Mouse (Mus musculus): ENCODE data around the gene Trib2. TPM values are rescaled to one million over a fixed set of nuclear protein-coding genes. Genes with fewer than 3 reads are reported as not detected.

Trib2 gene
- 10 to 100 TPM; 39.1 to 41.1 TPM for total RNA-seq (2021)

DNA sequence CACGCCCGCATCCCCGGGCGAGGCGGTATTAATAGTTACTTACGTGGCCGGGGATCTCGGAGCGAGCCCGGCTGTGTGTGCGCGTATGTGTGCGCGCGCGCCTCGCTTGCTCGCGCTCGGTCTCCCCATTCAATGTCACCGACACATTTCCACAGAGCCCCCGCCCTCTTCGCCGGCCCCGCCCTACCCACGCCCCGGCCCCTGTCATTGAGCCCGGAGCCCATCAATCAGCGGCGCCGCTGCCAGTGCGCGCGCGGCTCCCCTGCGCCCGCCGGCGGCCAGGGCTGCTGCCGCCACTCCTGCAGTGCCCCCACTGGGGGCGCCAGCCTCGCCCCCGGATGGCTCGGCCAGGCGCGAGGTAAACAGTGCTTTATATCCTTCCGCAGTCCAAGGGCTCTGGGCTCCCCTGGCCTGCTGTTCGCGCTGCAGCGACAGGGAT is at the start of gene Trib2:
Trib2 (minus strand) TSS at position 183 of the 439 bp plus-strand sequence.
- peak; percentile 89 for DNase-seq (ENCODE audit: low spot score)
- intact Hi-C loops (cut with DNase I) = loop anchor here (1.0 to 10.0 kb wide), 5 partner anchors 198 to 716 kb away; no protein-coding TSS in a partner anchor

DNA sequence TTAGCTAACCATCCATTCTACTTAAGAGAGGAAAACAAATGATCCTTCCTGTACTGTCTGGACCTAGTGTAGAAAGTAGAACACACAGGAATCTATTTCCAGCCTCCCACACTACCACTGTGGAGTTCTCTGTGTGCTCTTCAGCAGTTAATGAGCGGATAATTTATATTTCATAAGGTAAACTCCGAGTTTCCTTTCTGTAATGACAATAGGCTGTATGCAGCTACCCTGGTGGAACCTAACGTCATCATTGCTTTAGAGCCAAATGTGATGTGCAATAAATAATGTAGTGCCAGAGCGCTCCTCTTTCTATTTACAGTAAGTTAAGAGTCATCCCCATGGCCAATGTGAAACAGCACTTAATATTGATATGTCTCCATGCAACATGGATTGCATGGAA is 41.3 kb upstream of the Trib2 start:
- no peak for DNase-seq (ENCODE audit: low spot score)
- intact Hi-C loops (cut with DNase I) = no loop called here

- no peak for DNase-seq (ENCODE audit: low spot score)
- intact Hi-C loops (cut with DNase I) = no loop called here
Observed at GRCm38 (mm10) chr12:15855891-15856290, 39.2 kb upstream of the Trib2 start.

- intact Hi-C loops (cut with DNase I) = no loop called here
- no peak for DNase-seq (ENCODE audit: low spot score)
Observed at GRCm38 (mm10) chr12:15852781-15853180, 36.1 kb upstream of the Trib2 start.

- DNase-seq (ENCODE audit: low spot score) = no peak
- intact Hi-C loops (cut with DNase I) = no loop called here
Observed at GRCm38 (mm10) chr12:15852031-15852430, 35.3 kb upstream of the Trib2 start.

DNA sequence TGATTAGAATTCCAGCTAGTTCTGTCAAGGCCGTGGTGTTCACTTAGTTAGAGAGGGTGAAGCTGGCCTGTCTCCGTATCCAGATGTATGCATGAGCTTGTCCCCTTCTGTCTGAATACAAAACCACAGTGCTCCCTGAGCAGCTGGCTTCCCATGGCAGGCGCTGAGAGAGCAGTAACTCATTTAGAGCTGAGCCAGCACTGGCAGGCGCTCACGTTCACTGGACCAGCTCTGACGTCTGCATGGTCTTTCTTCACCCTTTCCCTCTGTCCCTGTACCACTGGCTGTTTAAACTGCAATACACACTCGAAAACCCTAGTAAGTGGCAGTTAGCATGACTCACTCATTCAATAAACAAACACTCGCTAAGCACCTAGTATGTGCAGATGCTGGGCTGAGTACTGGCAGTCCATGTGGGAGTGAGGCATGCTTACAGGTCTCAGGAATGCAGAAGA is 33.7 kb upstream of the Trib2 start:
- peak; percentile 36 for DNase-seq (ENCODE audit: low spot score)
- intact Hi-C loops (cut with DNase I) = no loop called here

DNA sequence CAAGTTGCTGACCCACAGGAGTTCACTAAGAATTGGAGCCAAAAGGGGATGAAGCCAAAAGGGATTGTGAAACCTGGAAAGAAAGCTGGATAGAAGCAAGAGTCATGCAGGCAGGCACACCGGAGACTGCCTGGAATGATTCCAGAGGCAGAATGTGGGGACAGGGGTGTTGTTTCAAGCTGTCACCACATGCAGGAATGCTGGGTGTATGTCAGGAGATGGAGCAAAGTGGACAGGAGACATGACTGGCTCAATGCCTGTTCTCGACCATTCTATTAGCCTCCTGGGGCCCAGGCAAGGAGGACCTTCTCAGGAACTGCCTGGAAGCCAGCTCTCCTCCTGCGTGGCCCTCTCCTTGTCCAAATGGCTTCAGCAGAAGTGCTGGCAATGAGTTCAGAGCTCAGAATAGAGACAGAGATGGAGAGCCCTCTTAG is 33.2 kb upstream of the Trib2 start:
- DNase-seq (ENCODE audit: low spot score) = peak; percentile 79
- intact Hi-C loops (cut with DNase I) = no loop called here

DNA sequence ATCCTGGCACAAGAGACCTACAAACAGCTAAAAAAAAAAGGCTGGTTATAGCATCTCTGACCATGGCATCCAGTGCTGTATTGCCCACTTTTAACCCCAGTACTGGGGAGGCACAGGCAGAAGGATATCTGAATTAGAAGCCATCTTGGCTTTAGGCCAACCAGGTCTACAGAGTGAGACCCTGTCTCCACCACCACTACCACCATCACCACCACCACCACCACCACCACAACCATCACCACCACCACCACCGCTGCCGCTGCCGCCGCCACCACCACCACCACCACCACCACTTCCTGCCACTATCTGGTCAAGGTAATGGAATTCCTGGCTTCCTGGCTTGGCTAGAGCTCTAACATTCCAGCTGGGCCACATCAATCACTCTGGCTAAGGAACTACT is 31.7 kb upstream of the Trib2 start:
- intact Hi-C loops (cut with DNase I) = no loop called here
- DNase-seq (ENCODE audit: low spot score) = no peak

GRCm38 (mm10) chr12:15844701-15845100 is 28.0 kb upstream of the Trib2 start:
- intact Hi-C loops (cut with DNase I) = no loop called here
- no peak for DNase-seq (ENCODE audit: low spot score)

GRCm38 (mm10) chr12:15840864-15841557 is 24.3 kb upstream of the Trib2 start:
- intact Hi-C loops (cut with DNase I) = no loop called here
- DNase-seq (ENCODE audit: low spot score) = no peak

GRCm38 (mm10) chr12:15838201-15838600 is 21.5 kb upstream of the Trib2 start:
- intact Hi-C loops (cut with DNase I) = no loop called here
- no peak for DNase-seq (ENCODE audit: low spot score)

DNA sequence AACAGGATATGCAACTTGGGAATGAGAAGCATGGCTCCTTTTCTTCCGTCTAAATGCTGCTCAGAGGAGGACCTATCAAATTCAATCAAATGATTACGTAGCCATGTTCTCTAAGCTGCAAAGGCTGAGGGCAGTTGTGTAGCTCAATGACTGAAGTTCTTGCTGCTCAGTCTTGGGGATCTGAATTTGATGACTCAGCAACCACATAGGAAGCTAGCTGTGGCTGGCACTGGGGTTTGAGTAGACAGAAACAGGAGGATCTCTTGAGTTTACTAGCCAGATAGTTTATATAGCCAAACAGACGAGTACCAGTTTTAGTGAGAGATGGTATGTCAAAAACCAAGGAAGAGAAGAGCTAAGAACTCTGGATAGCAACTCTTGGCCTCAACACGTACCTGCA is 20.8 kb upstream of the Trib2 start:
- intact Hi-C loops (cut with DNase I) = no loop called here
- no peak for DNase-seq (ENCODE audit: low spot score)

DNA sequence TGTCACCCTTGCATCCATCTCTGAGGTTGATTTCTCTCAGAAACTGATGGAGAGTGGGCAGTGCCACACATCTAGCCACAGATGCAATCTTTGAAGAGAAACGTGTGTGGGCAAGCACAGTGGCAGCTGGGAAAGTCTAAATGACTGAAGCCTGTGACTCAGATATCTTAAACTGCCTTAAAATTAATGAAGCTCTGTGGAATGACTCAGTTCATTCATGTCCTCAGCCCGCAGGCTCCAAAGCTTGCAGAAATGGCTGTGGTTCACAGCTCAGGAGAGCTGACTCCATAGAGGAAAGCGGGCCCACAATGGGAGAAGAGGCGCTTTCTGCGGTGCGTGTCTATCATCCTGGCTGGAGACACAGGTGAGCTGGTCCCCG is 15.9 kb upstream of the Trib2 start:
- no peak for DNase-seq (ENCODE audit: low spot score)
- intact Hi-C loops (cut with DNase I) = no loop called here

GRCm38 (mm10) chr12:15831941-15832673 is 15.4 kb upstream of the Trib2 start:
- DNase-seq (ENCODE audit: low spot score) = no peak
- intact Hi-C loops (cut with DNase I) = no loop called here

DNA sequence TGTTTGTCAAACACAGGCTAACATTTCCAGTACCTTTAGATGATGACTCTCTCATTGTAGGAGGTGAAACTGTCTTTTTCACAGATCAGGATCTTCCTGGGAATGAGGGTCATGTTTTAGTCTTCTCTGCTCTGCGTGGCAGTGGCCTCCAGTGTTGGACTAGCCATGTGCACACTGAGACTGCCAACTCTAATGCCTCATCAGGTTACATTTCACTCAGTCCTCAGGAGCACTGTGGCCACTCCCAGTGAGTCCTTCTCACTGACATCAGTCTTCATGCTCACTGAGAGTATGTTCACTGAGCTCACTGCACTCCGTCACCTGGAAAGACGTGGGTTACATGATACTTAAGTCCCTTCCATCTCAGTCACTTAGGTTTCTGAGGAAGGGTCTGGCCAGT is 14.0 kb upstream of the Trib2 start:
- intact Hi-C loops (cut with DNase I) = no loop called here

DNA sequence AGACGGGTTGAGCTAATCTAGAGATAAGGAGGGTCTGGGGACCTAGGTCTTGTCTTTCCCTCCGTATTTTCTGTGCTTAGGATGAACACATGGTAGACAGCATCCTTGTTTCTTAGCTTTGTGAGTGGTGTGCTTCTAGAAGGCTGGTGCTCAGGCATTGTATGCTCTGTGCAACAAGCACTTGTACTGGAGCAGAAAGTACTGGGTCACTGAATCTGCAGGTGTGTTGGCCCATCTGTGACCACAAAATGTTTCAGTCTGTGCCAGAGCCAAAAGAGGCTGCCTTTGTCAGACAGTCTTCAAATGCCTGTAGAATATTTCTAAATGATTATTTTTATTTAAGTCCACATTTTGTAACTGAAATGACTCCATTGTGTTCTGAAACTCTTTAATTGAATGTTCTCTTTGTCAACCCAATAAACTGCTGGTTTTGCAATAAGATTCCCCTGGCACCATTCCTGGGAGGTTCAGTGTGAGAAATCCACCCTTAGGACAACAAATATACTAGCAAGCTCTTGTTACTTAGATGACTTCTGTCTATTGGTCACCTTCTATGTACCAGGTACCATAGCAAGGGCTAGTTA is 12.2 kb upstream of the Trib2 start:
- intact Hi-C loops (cut with DNase I) = no loop called here
- no peak for DNase-seq (ENCODE audit: low spot score)

More for the DNA sequence above, 14.0 kb upstream of the Trib2 start:
- DNase-seq (ENCODE audit: low spot score) = no peak

- no peak for DNase-seq (ENCODE audit: low spot score)
- intact Hi-C loops (cut with DNase I) = no loop called here
Observed at GRCm38 (mm10) chr12:15821019-15821418, 4.3 kb upstream of the Trib2 start.

DNA sequence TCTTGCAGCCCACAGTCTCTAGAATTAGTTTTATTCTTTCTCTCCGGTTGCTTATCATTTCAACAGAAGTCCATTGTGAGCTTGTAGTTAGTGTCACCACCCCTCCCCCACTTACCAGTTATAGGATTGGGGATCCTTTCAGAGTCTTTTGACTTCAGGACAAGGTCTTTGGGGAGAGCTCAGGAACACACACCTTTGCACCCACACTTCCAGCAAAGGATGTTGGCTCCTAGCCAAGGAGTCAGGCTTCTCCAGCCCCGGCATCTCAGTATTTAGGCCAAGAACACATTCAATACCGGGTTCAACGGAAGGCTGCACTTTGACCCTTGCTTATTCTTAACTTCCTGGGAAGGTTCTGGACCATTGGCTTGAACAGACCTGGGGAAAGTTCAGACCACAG is 643 bp upstream of the Trib2 start:
- intact Hi-C loops (cut with DNase I) = loop anchor here (1.0 to 10.0 kb wide), 4 partner anchors 197 to 715 kb away; no protein-coding TSS in a partner anchor
- no peak for DNase-seq (ENCODE audit: low spot score)

- intact Hi-C loops (cut with DNase I) = loop anchor here (1.0 to 10.0 kb wide), 4 partner anchors 199 to 717 kb away; no protein-coding TSS in a partner anchor
- peak; percentile 31 for DNase-seq (ENCODE audit: low spot score)
Observed at GRCm38 (mm10) chr12:15816254-15816605, 492 bp downstream of the Trib2 start.

- intact Hi-C loops (cut with DNase I) = loop anchor here (1.0 to 10.0 kb wide), 5 partner anchors 199 to 717 kb away; no protein-coding TSS in a partner anchor
Observed at GRCm38 (mm10) chr12:15815576-15816253, 1.0 kb downstream of the Trib2 start.

More at GRCm38 (mm10) chr12:15815576-15816253, 1.0 kb downstream of the Trib2 start:
- DNase-seq (ENCODE audit: low spot score) = peak; percentile 61
